Mouse (Mus musculus): ENCODE data around the gene Slfn9.
"Not testable (repeated sequence)": the region's sequence is repeated elsewhere in the genome, so short reads cannot be mapped to it uniquely, and the experiment has no call there.

Slfn9 gene

GRCm38 (mm10) chr11:82991469-82992166 is at the start of gene Slfn9:
Slfn9 (minus strand) TSS chr11:82991830.
- no peak for DNase-seq (ENCODE audit: low spot score)

- DNase-seq (ENCODE audit: low spot score), result no peak
Measured at GRCm38 (mm10) chr11:83041000-83041399, 49.4 kb upstream of the Slfn9 start.

- no peak for DNase-seq (ENCODE audit: low spot score)
Measured at GRCm38 (mm10) chr11:83040325-83040724, 48.7 kb upstream of the Slfn9 start.

GRCm38 (mm10) chr11:83039796-83040195 is 48.2 kb upstream of the Slfn9 start:
- DNase-seq (ENCODE audit: low spot score), result no peak

GRCm38 (mm10) chr11:83039156-83039555 is 47.5 kb upstream of the Slfn9 start:
- DNase-seq (ENCODE audit: low spot score), result no peak

GRCm38 (mm10) chr11:83038686-83039085 is 47.1 kb upstream of the Slfn9 start:
- DNase-seq (ENCODE audit: low spot score), result not testable (repeated sequence)

- DNase-seq (ENCODE audit: low spot score), result peak; percentile 8
Measured at GRCm38 (mm10) chr11:83020621-83021020, 29.0 kb upstream of the Slfn9 start, which contains the start of gene Slfn8. Slfn8 (minus strand) TSS chr11:83020810.

- DNase-seq (ENCODE audit: low spot score), result not testable (repeated sequence)
Measured at GRCm38 (mm10) chr11:83019561-83020519, 28.2 kb upstream of the Slfn9 start.

GRCm38 (mm10) chr11:83016093-83016492 is 24.5 kb upstream of the Slfn9 start:
- no peak for DNase-seq (ENCODE audit: low spot score)

GRCm38 (mm10) chr11:83013356-83013755 is 21.7 kb upstream of the Slfn9 start:
- no peak for DNase-seq (ENCODE audit: low spot score)

- DNase-seq (ENCODE audit: low spot score), result not testable (repeated sequence)
Measured at GRCm38 (mm10) chr11:82990612-82991385, 831 bp downstream of the Slfn9 start.

GRCm38 (mm10) chr11:82989357-82989756 is 2.3 kb downstream of the Slfn9 start:
- DNase-seq (ENCODE audit: low spot score), result no peak

- DNase-seq (ENCODE audit: low spot score), result no peak
Measured at GRCm38 (mm10) chr11:82987621-82988020, 4.0 kb downstream of the Slfn9 start.

GRCm38 (mm10) chr11:82983193-82983592 is 8.4 kb downstream of the Slfn9 start:
- DNase-seq (ENCODE audit: low spot score), result no peak

- not testable (repeated sequence) for DNase-seq (ENCODE audit: low spot score)
Measured at GRCm38 (mm10) chr11:82982409-82982808, 9.2 kb downstream of the Slfn9 start.

GRCm38 (mm10) chr11:82973916-82974315 is 17.7 kb downstream of the Slfn9 start:
- DNase-seq (ENCODE audit: low spot score), result no peak

GRCm38 (mm10) chr11:82971590-82971974 is 20.0 kb downstream of the Slfn9 start:
- DNase-seq (ENCODE audit: low spot score), result no peak

- no peak for DNase-seq (ENCODE audit: low spot score)
Measured at GRCm38 (mm10) chr11:82970712-82971589, 20.7 kb downstream of the Slfn9 start.

GRCm38 (mm10) chr11:82962215-82962614 is 29.4 kb downstream of the Slfn9 start:
- DNase-seq (ENCODE audit: low spot score), result no peak

GRCm38 (mm10) chr11:82961743-82962142 is 29.9 kb downstream of the Slfn9 start:
- no peak for DNase-seq (ENCODE audit: low spot score)

GRCm38 (mm10) chr11:82959613-82960012 is 32.0 kb downstream of the Slfn9 start:
- peak; percentile 31 for DNase-seq (ENCODE audit: low spot score)
